ENCODE assay signal across 19 mouse cellular contexts in genomic region chr11:20242366-20243056, GRCm38 (mm10). TPM values are rescaled to one million over a fixed set of nuclear protein-coding genes. Genes with fewer than 3 reads are reported as not detected.
DNase-seq lines count a peak whose midpoint lies in the region; ATAC-seq and TF ChIP-seq lines count a peak whose summit lies in the region.
"Had no signal": no experiment of that assay in that cellular context is flagged by ENCODE, and none has a peak within 500 bp of the region (broad histone marks: within the 10 kb centered on the region; RNA-seq: fewer than 3 reads in every experiment).

No protein-coding gene starts in this region.

- no peaks in the 10 kb centered on the region; the same call in 1 of the 2 replicates for H3K4me1 ChIP-seq in hindbrain, embryonic 11.5 days (replicated peaks; ENCODE audit: control insufficient read depth, insufficient read depth, low read length)
- H3K4me1 ChIP-seq in hindbrain, embryonic 16.5 days (ENCODE audit: control insufficient read depth, insufficient read depth, low read depth, low read length): peaks cover 10% of the 10 kb centered on the region
- peaks cover 100% of the 10 kb centered on the region for H3K4me1 ChIP-seq in E14TG2a.4 (replicated peaks; ENCODE audit: low read depth, low read length)
- H3K4me1 ChIP-seq in kidney, adult 2 months (ENCODE audit: control insufficient read depth, insufficient read depth, low read length): peaks cover 4% of the 10 kb centered on the region; the same call in 1 of the 2 replicates

- no peak overlapping the region for H3ac ChIP-seq in C2C12 (ENCODE audit: control insufficient read depth, insufficient read length, low read depth)

- no peaks in the 10 kb centered on the region for H3K9me3 ChIP-seq in hindbrain, embryonic 11.5 days (ENCODE audit: control insufficient read depth, low read length)
- no peaks in the 10 kb centered on the region for H3K9me3 ChIP-seq in hindbrain, embryonic 16.5 days (ENCODE audit: control insufficient read depth, low read length)
- H3K9me3 ChIP-seq in E14TG2a.4 (ENCODE audit: low read length): no peaks in the 10 kb centered on the region
- H3K9me3 ChIP-seq: heart, embryonic 15.5 days; lung, embryonic 15.5 days had no signal

- DNase-seq in hindbrain, embryonic 11.5 days (ENCODE audit: low spot score): no peak
- peak; percentile 36 for DNase-seq in ZHBTc4 (ENCODE audit: low read depth, low spot score)
- no peak for DNase-seq in layer of hippocampus, adult 9-10 months (ENCODE audit: low spot score)
- no peak for DNase-seq in kidney, adult 2 months
- DNase-seq: adrenal gland, postnatal 25 days; heart, adult 18-20 months; lung, postnatal 4 days; thymus, adult 2 months had no signal

- no peak overlapping the region for H3K27ac ChIP-seq in hindbrain, embryonic 11.5 days (ENCODE audit: low read depth, low read length)
- no peak overlapping the region for H3K27ac ChIP-seq in hindbrain, embryonic 16.5 days (ENCODE audit: low read depth, low read length)
- H3K27ac ChIP-seq in kidney, adult 2 months (ENCODE audit: insufficient read depth, low read depth, low read length): no peak overlapping the region
- H3K27ac ChIP-seq: liver, embryonic 14.5 days; lung, embryonic 15.5 days had no signal

- peaks cover 4% of the 10 kb centered on the region; the same call in 1 of the 2 replicates for H3K36me3 ChIP-seq in hindbrain, embryonic 11.5 days (ENCODE audit: control insufficient read depth, insufficient read depth, low read length)
- H3K36me3 ChIP-seq in hindbrain, embryonic 16.5 days (ENCODE audit: control insufficient read depth, insufficient read depth, low read length): peaks cover 23% of the 10 kb centered on the region
- H3K36me3 ChIP-seq in C2C12 (ENCODE audit: control insufficient read depth, insufficient read depth) (peaks cover 63% of the 10 kb centered on the region), E14TG2a.4 (ENCODE audit: insufficient read depth, low read length) (peaks cover 92% of the 10 kb centered on the region)
- no peaks in the 10 kb centered on the region for H3K36me3 ChIP-seq in kidney, adult 2 months (ENCODE audit: control insufficient read depth, insufficient read depth, low read length)

- TF ChIP-seq CTCF in C2C12 (IDR thresholded peaks at IDR 0.05; ENCODE audit: control insufficient read depth, insufficient read depth, insufficient read length) (no peak), E14TG2a.4 (conservative IDR thresholded peaks at IDR 0.05; ENCODE audit: low read length) (no peak)
- TF ChIP-seq CTCF in kidney, adult 2 months (conservative IDR thresholded peaks at IDR 0.05; ENCODE audit: insufficient read depth, insufficient read length, low read depth, low read length): no peak

- H3K79me3 ChIP-seq in C2C12 (ENCODE audit: low read depth): peaks cover 41% of the 10 kb centered on the region

- 0 out of 2 replicates have a peak, but pooled peaks have one; percentile 10 for ATAC-seq in hindbrain, embryonic 11.5 days (ENCODE audit: low FRiP score)
- no peak for ATAC-seq in hindbrain, embryonic 16.5 days
- ATAC-seq in erythroid progenitor cell, adult 5-6 weeks (replicated peaks; ENCODE audit: low FRiP score, poor library complexity, severe bottlenecking): no peak
- ATAC-seq: CD4-positive, CD25-positive, alpha-beta regulatory T cell, adult 4 months; inflammation-experienced regulatory T-cells, adult 6 months; Patski had no signal

- H3K4me2 ChIP-seq in hindbrain, embryonic 11.5 days (replicated peaks; ENCODE audit: low read depth, low read length): no peak overlapping the region
- no peak overlapping the region for H3K4me2 ChIP-seq in hindbrain, embryonic 16.5 days (ENCODE audit: low read length)
- H3K4me2 ChIP-seq: heart, embryonic 15.5 days; lung, embryonic 15.5 days had no signal

- no peak overlapping the region for H3K4me3 ChIP-seq in hindbrain, embryonic 11.5 days (ENCODE audit: low read depth, low read length)
- no peak overlapping the region for H3K4me3 ChIP-seq in hindbrain, embryonic 16.5 days (ENCODE audit: low read length)
- H3K4me3 ChIP-seq in C2C12 (ENCODE audit: insufficient read depth, poor library complexity, severe bottlenecking) (no peak overlapping the region), E14TG2a.4 (replicated peaks; ENCODE audit: low read length) (peak overlapping the region; percentile 27; the same call in 1 of the 2 replicates)
- no peak overlapping the region for H3K4me3 ChIP-seq in kidney, adult 2 months (ENCODE audit: insufficient read depth, low read depth, low read length)
- H3K4me3 ChIP-seq: erythroblast, embryonic 14.5 days; heart, embryonic 15.5 days; lung, embryonic 15.5 days had no signal

- no peak for TF ChIP-seq POLR2A in kidney, adult 2 months (IDR thresholded peaks at IDR 0.05; ENCODE audit: low read depth, low read length)

- 89% methylated on average over 6 of the region's 6 CpGs for WGBS in hindbrain, embryonic 11.5 days
- 92% methylated on average over 6 of the region's 6 CpGs for WGBS in hindbrain, embryonic 16.5 days
- WGBS in kidney, adult 2 months: 74% methylated on average over 6 of the region's 6 CpGs

- no peak overlapping the region for H3K9ac ChIP-seq in hindbrain, embryonic 11.5 days (ENCODE audit: low read depth, low read length)
- H3K9ac ChIP-seq in hindbrain, embryonic 16.5 days (ENCODE audit: low read depth, low read length): no peak overlapping the region
- H3K9ac ChIP-seq: heart, embryonic 15.5 days; liver, embryonic 14.5 days; lung, embryonic 15.5 days had no signal

- H3K27me3 ChIP-seq in hindbrain, embryonic 11.5 days (ENCODE audit: control insufficient read depth, insufficient read depth, low read length): no peaks in the 10 kb centered on the region
- no peaks in the 10 kb centered on the region for H3K27me3 ChIP-seq in hindbrain, embryonic 16.5 days (replicated peaks; ENCODE audit: control insufficient read depth, insufficient read depth, low read length)
- no peaks in the 10 kb centered on the region for H3K27me3 ChIP-seq in C2C12 (ENCODE audit: control insufficient read depth, insufficient read depth, insufficient read length)
- H3K27me3 ChIP-seq in E14TG2a.4 (ENCODE audit: insufficient read depth, low read length): no peaks in the 10 kb centered on the region
- H3K27me3 ChIP-seq in kidney, adult 2 months (replicated peaks; ENCODE audit: control insufficient read depth, insufficient read depth, low read length): no peaks in the 10 kb centered on the region
- H3K27me3 ChIP-seq: heart, embryonic 15.5 days; lung, embryonic 15.5 days; Patski had no signal

- H3K79me2 ChIP-seq in C2C12 (ENCODE audit: control insufficient read depth, insufficient read depth): peaks cover 61% of the 10 kb centered on the region

TF ChIP-seq in C2C12, 6 proteins besides CTCF, POLR2A, EP300 and RAD21:
- TF ChIP-seq CEBPB (IDR thresholded peaks at IDR 0.05; ENCODE audit: low read depth): no peak
- TF ChIP-seq MYOD1 (IDR thresholded peaks at IDR 0.05; ENCODE audit: control insufficient read depth, insufficient read length, low read depth): peak; percentile 20

RNA-seq across cellular contexts. Expression of gene Cep68, which starts 6.7 kb away (rescaled TPM):
- polyA plus RNA-seq in hindbrain, embryonic 11.5 days (2014; fragmentation: Nextera tagmentation; extraction: Ambion mirVana): 27.1 and 33.2 TPM in 2 replicates
- 25.8 and 29.1 TPM in 2 replicates for polyA plus RNA-seq in hindbrain, embryonic 16.5 days (2015; fragmentation: Nextera tagmentation; extraction: Ambion mirVana)
- polyA plus RNA-seq in C2C12 (2012; fragmentation: generic; extraction: Trizol): 11.0 TPM
- 15.4 and 17.4 TPM in 2 replicates for polyA plus RNA-seq in kidney, adult 2 months (2012; rRNA removed)
- total RNA-seq in erythroid progenitor cell, adult 5-6 weeks (2015; ENCODE audit: low replicate concordance): 3.6 and 6.3 TPM in 2 replicates
- total RNA-seq in erythroid progenitor cell, adult 5-6 weeks (2017; ENCODE audit: low replicate concordance): 3.3 and 4.7 TPM in 2 replicates

RNA-seq across cellular contexts. Expression of gene Rab1a, which starts 41.3 kb away (rescaled TPM):
- polyA plus RNA-seq in hindbrain, embryonic 11.5 days (2014; fragmentation: Nextera tagmentation; extraction: Ambion mirVana): 273 TPM in 2 replicates
- 288 and 320 TPM in 2 replicates for polyA plus RNA-seq in hindbrain, embryonic 16.5 days (2015; fragmentation: Nextera tagmentation; extraction: Ambion mirVana)
- polyA plus RNA-seq in C2C12 (2012; fragmentation: generic; extraction: Trizol): 96.8 TPM
- 97.5 and 119 TPM in 2 replicates for polyA plus RNA-seq in kidney, adult 2 months (2012; rRNA removed)
- 86.1 and 103 TPM in 2 replicates for total RNA-seq in erythroid progenitor cell, adult 5-6 weeks (2015; ENCODE audit: low replicate concordance)
- total RNA-seq in erythroid progenitor cell, adult 5-6 weeks (2017; ENCODE audit: low replicate concordance): 40.2 and 60.6 TPM in 2 replicates
